Mouse (Mus musculus) kidney, postnatal 36 days (tissue): ENCODE data around the gene Heg1.

Source experiments
- DNase-seq, 2 experiments: peaks; one replicate each; pipeline ENCODE4 v3.0.0; 2021 to 2022; ENCODE audit warnings: mixed read lengths in 2 of 2

Gene Heg1

DNA sequence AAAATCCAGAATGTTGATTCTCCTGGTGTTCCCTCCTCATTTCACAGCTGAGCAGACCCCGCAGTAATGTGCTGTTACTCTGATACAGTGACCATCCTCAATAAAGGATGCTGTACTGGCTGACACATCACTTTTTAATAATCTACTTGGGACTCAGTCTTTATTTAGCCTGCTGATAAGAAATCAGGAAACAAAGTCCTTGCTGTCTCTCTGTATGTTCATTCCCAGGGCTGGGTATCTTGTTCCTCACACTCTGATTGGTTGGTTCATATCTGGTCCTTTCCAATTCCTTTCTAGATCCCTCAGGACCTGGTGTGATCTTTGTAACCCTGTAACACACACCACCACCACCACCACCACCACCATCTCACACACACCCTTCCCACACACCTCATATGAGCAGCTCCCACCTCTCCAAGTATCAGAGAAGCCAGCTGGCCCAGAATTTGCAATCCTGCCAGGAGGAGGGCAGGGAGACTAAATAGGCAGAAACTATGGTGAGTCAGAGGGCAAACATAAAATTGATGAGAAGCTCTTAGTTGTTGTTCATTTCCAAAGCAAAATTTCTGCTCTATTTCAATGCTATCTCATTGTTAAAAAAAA, 91.7 kb downstream of the Heg1 start:
- no peak for DNase-seq

DNA sequence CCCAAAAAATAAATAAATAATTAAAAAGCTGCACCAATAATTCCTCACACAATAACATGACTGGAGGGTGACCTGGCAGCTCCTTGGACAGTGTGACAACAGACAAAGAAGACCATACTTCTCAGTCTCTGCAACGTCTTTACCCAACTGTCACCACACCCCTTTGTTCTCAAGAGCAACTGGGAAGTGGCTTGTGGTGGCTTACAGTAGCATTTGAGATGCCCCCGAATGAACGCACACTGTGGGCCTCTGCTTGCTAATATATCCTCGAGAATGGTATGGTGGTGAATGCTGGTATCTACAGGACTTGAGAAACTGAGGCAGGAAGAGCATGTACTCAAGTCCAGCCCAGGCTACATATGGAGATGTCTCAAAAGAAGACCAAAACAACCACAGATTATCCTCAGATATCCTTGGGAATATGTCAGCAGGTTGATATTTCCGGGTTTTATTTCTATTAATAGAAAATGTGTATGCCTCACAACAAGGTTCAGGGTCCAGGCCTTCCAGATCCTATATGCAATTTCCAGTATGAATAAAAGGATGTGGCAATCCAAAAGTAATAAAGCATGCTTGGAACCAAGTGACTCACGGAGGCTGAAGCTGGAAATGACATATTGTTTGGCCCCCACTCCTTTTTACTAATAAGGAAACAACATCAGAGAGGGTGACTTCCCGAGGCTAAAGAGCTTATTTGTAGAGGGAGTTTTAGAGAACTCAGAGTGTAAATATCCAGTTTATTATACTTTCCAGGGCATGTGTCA, 92.8 kb downstream of the Heg1 start:
- DNase-seq = no peak

DNA sequence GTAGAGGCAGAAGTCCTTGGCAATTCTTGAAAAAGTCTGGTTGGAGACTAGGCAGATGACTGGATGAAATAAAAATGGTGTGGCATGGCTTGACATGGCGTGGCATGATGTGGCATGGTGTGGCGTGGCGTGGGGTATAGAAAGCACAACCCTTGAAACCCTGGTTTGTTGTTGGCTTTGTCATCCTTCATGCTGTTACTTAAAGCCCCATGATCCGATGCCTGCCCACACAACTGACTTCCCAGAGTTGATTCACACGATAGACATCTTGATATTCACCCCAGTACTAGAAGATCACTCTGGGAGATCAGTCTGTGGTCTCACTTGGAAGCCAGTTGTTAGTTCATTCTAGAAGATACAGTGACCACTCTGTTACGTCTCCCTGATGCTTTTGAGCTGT, 93.4 kb downstream of the Heg1 start:
- DNase-seq = no peak

DNA sequence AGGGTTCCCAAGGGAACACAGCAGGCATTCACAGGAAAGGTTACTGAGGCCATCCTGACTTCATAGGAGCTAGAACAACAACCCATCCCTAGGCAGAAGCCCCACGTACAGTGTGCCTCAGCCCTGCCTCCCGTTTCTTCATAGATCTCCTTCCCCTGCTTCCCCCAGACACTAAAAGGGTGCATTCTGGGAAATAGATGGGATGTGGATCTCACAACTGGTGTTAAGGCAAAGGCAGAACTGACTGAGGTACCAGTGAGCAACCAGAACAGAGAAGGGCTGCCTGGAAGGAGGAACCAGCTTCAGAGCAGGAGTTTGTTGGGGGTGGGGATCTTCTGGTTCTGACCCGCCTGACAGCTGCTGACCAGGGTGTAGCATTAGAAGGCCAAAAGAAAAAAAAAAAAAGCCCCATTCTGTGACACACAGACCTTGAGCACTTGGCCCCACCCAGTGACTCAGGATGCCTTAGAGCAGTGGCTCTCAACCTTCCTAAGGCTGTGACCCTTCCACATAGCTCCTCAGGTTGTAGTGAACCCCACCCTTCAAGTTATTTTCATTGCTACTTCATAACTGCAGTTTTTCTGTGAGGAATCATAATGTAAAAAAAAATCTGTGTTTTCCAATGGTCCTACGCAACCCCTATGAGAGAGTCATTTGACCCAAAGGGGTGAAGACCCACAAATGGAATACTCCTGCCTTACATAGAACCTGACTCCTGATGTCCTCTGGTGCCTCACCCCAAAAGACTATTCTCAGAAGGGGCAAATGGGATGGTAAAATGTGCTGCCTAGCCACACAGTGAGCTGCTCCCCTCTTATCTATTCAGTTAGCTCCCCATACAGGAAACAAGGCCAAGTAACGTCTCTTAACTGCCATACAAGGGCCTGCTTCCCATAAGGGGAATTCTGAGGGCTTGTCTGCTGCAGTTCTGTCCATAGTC, 97.9 kb downstream of the Heg1 start:
- DNase-seq = no peak

- DNase-seq = no peak
Observed at GRCm38 (mm10) chr16:33782729-33783091, 98.5 kb downstream of the Heg1 start.

- no peak for DNase-seq
Observed at GRCm38 (mm10) chr16:33784547-33784946, 100.4 kb downstream of the Heg1 start.

DNA sequence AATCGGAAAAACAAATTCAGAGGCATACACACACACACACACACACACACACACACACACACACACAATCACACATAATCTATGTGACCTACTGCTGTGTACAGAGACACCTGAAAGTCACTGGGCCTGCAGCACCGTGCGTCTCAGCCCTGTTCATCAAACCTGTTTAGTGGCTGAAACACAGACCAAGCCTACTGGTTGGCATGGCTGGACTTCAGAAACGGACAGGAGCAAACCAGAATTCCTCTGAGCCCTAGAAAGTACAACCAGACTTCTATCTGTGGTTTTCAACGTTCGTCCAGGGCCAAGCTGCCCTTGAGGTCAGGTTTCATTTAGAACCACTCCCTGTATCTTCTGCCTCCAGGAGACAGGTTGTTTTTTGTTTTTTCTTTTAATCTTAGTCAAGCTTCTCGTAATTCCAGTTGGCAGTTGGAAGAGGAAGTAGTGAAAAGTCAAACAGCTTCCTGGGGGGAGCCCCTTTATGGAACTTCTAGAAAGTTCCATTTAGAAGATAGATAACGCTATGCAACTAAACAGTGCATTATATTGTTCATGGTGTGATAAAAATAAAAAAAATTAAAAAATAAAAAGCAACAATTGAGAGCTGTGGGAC, 101.0 kb downstream of the Heg1 start:
- no peak for DNase-seq

GRCm38 (mm10) chr16:33786657-33787390, 102.7 kb downstream of the Heg1 start:
- DNase-seq = no peak

GRCm38 (mm10) chr16:33793846-33794791, 109.9 kb downstream of the Heg1 start, which contains the start of gene Muc13:
TSS of gene Muc13 (plus strand) at chr16:33794037.
- no peak for DNase-seq

DNA sequence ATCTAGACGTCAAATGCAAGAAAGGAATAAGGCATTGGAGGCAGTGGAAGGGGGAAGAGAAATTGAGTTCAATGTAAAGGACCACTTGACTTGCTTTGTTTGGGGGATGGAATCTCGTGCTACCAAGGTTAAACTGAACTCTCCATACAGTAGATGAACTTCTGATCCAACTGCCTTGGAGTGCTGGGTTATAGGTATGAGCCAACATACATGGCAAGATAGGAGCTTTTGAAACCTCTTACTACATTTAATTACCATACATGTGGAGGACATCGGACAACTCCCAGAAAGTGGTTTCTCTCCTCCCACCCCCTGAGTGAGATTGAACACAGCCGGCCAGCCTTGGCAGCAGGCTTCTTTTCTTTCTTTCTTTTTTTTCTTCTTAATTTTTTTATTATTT, 110.9 kb downstream of the Heg1 start:
- no peak for DNase-seq

DNA sequence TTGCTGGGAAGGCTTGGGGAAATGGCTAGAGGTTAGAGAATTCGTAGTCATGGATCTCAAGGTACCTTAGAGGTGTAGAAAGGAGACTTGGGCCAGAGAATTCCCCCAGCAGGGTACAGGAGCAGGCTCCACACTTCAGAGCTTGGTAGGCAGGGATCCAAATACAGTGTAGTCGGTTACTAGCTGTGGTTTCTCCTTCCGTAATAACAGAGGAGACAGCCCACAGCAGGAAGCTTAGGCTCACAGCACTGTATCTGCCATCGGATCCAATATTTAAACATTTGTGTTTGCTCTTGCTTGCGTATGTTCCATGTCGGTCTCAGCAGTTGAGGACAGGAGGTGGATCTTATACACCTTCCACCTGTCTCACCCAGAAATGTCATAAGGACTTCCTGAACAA, 111.7 kb downstream of the Heg1 start:
- DNase-seq = no peak

GRCm38 (mm10) chr16:33796756-33797155, 112.6 kb downstream of the Heg1 start:
- DNase-seq = no peak

- peak; percentile 54 to 85 for DNase-seq
Observed at GRCm38 (mm10) chr16:33797860-33798259, 113.7 kb downstream of the Heg1 start.

DNA sequence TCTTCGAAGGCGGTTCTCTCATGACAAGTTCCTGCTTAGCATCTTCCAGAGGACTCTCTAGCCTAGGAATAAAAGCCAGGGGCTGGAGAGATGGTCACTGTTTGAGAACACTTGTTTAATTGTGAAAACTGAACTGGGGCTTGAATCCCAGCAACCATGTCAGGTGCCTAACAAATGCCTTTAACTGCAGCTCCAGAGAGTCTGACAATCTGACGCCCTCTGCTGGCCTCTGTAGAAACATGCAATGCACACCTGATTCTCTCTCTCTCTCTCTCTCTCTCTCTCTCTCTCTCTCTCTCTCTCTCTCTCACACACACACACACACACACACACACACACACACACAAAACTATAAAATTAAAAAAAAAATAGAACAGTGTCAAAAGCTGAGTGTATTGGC, 125.8 kb downstream of the Heg1 start:
- DNase-seq = peak in 1 of 2 experiments; percentile 60

- no peak for DNase-seq
Observed at GRCm38 (mm10) chr16:33818413-33819165, 134.4 kb downstream of the Heg1 start.

GRCm38 (mm10) chr16:33820269-33821178, 136.4 kb downstream of the Heg1 start:
- peak; percentile 86 to 95 for DNase-seq
